Mouse (Mus musculus): Measurements from ENCODE around the gene Adprhl2. TPM values are rescaled to one million over a fixed set of nuclear protein-coding genes. Genes with fewer than 3 reads are reported as not detected.

Adprhl2 gene
- polyA plus RNA-seq, 1 experiment from 2014 or later = 41.7 TPM

- peaks cover 40% of the 10 kb centered on the region for H3K36me3 ChIP-seq (ENCODE audit: control insufficient read depth, insufficient read depth)
- H3K9ac ChIP-seq (ENCODE audit: low read depth, low read length) = no peak overlapping the region
- 84% methylated on average over 13 of the region's 13 CpGs for WGBS
- no peak overlapping the region for H3K27ac ChIP-seq (ENCODE audit: low read depth, low read length)
- H3K4me3 ChIP-seq (ENCODE audit: low read depth, low read length) = no peak overlapping the region
- no peak overlapping the region for H3K4me2 ChIP-seq (replicated peaks; ENCODE audit: low read depth)
- TF ChIP-seq CTCF (IDR thresholded peaks at IDR 0.05; ENCODE audit: low read depth) = no peak
- H3K4me1 ChIP-seq (replicated peaks; ENCODE audit: control insufficient read depth, insufficient read depth, low read length) = no peaks in the 10 kb centered on the region
- no peaks in the 10 kb centered on the region for H3K27me3 ChIP-seq (replicated peaks; ENCODE audit: control insufficient read depth, insufficient read depth, low read length)
- no peak for ATAC-seq
- no peaks in the 10 kb centered on the region for H3K9me3 ChIP-seq (ENCODE audit: control insufficient read depth)
These were observed 47.8 kb downstream of the Adprhl2 start for GRCm38 (mm10) chr4:126273753-126274152.

- 76% methylated on average over 3 of the region's 3 CpGs for WGBS
- H3K27ac ChIP-seq (ENCODE audit: low read depth, low read length) = no peak overlapping the region
- no peaks in the 10 kb centered on the region for H3K9me3 ChIP-seq (ENCODE audit: control insufficient read depth)
- H3K4me2 ChIP-seq (replicated peaks; ENCODE audit: low read depth) = no peak overlapping the region
- no peak overlapping the region for H3K9ac ChIP-seq (ENCODE audit: low read depth, low read length)
- peaks cover 30% of the 10 kb centered on the region for H3K36me3 ChIP-seq (ENCODE audit: control insufficient read depth, insufficient read depth)
- no peak overlapping the region for H3K4me3 ChIP-seq (ENCODE audit: low read depth, low read length)
- H3K27me3 ChIP-seq (replicated peaks; ENCODE audit: control insufficient read depth, insufficient read depth, low read length) = no peaks in the 10 kb centered on the region
- H3K4me1 ChIP-seq (replicated peaks; ENCODE audit: control insufficient read depth, insufficient read depth, low read length) = no peaks in the 10 kb centered on the region
- ATAC-seq = no peak
- TF ChIP-seq CTCF (IDR thresholded peaks at IDR 0.05; ENCODE audit: low read depth) = no peak
These were observed 52.2 kb downstream of the Adprhl2 start for GRCm38 (mm10) chr4:126269292-126269691.

Other genes with a start within 250 kb of the Adprhl2 start
- gene Lsm10, start 225.1 kb downstream of the Adprhl2 start, polyA plus RNA-seq (2015; fragmentation: Nextera tagmentation; extraction: Ambion mirVana) = 49.0 and 50.4 TPM in 2 replicates
- gene Stk40, start 217.7 kb downstream of the Adprhl2 start, polyA plus RNA-seq (2015; fragmentation: Nextera tagmentation; extraction: Ambion mirVana) = 14.5 and 14.6 TPM in 2 replicates
- gene Eva1b, start 174.0 kb downstream of the Adprhl2 start, polyA plus RNA-seq (2015; fragmentation: Nextera tagmentation; extraction: Ambion mirVana) = 28.9 and 29.0 TPM in 2 replicates
- 10.0 and 12.3 TPM in 2 replicates for gene Sh3d21, start 158.2 kb downstream of the Adprhl2 start, polyA plus RNA-seq (2015; fragmentation: Nextera tagmentation; extraction: Ambion mirVana)
- gene Thrap3, start 118.9 kb downstream of the Adprhl2 start, polyA plus RNA-seq (2015; fragmentation: Nextera tagmentation; extraction: Ambion mirVana) = 56.7 and 67.5 TPM in 2 replicates
- 11.7 and 12.2 TPM in 2 replicates for gene Map7d1, start 65.4 kb downstream of the Adprhl2 start, polyA plus RNA-seq (2015; fragmentation: Nextera tagmentation; extraction: Ambion mirVana)
- gene Trappc3, start 59.4 kb downstream of the Adprhl2 start, polyA plus RNA-seq (2015; fragmentation: Nextera tagmentation; extraction: Ambion mirVana) = 115 and 126 TPM in 2 replicates
- 1.5 and 2.2 TPM in 2 replicates for gene Col8a2, start 34.9 kb downstream of the Adprhl2 start, polyA plus RNA-seq (2015; fragmentation: Nextera tagmentation; extraction: Ambion mirVana)
- 1.6 and 2.1 TPM in 2 replicates for gene Tekt2, start 4.0 kb upstream of the Adprhl2 start, polyA plus RNA-seq (2015; fragmentation: Nextera tagmentation; extraction: Ambion mirVana)
- gene Ago3, start 107.9 kb upstream of the Adprhl2 start, polyA plus RNA-seq (2015; fragmentation: Nextera tagmentation; extraction: Ambion mirVana) = 9.3 and 10.5 TPM in 2 replicates
- 2.7 and 3.2 TPM in 2 replicates for gene Ago1, start 146.9 kb upstream of the Adprhl2 start, polyA plus RNA-seq (2015; fragmentation: Nextera tagmentation; extraction: Ambion mirVana)
- 0.90 and 1.1 TPM in 2 replicates for gene Ago4, start 211.8 kb upstream of the Adprhl2 start, polyA plus RNA-seq (2015; fragmentation: Nextera tagmentation; extraction: Ambion mirVana)
- 8.3 and 10.2 TPM in 2 replicates for gene Clspn, start 235.2 kb upstream of the Adprhl2 start, polyA plus RNA-seq (2015; fragmentation: Nextera tagmentation; extraction: Ambion mirVana)

Measured in intestine, postnatal 0 days (tissue).